Mouse (Mus musculus): Measurements from ENCODE around the gene Drc7. TPM values are rescaled to one million over a fixed set of nuclear protein-coding genes. Genes with fewer than 3 reads are reported as not detected.

Gene Drc7
- total RNA-seq, 4 experiments from 2014 or later = 1.7 to 3.6 (median 1.8) TPM

DNA sequence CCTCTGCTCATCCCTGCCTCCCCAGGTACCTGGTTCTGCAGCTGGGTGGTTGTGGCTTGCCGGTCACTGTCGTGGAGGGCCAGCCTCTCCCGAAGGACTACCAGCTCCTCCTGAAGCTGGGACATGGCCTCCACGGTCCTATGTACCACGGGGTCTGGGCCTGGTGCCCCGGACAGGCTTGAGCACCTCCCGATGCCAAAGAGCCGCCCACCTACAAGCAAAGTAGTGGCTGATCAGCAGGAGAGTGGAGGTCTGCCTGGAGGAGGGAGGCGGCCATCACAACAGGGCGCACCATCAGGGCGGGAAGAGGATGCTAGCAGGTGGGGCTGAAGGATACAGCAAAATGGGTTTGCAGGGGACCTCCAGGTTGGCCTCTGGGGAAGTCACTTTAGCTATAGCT, 71.6 kb downstream of the Drc7 start:
- no peak for DNase-seq (ENCODE audit: low spot score in 2 of 2)

DNA sequence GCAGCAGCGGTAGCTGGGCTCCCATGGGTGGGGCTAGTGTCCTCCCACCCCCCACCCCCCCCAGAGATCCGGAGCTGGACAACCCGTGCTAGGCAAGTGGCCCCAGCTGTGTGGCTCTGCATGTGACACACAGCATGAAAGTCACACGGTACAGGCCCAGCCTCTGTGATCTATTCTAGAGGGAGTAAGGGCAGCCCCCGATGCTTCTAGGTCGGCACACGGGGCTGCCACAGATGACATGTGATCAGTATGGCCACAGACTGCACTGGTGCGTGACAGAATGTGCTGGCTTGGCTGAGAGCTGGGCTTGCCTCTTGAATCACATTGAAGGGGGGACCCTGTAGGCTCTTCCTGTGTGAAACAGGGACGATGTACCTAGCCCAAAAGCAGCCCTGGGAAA, 72.8 kb downstream of the Drc7 start:
- no peak for DNase-seq (ENCODE audit: low spot score in 2 of 2)

Other genes starting within 250 kb of the Drc7 start
- gene Ccl17, start 244.7 kb upstream of the Drc7 start, total RNA-seq (2022) = 10 to 100 TPM in 1 of 4 experiments, 1 to 10 TPM in 3; 3.7 to 10.8 (median 6.9) TPM
- gene Coq9, start 216.8 kb upstream of the Drc7 start, total RNA-seq (2022) = 10 to 100 TPM; 83.6 to 98.9 (median 87.1) TPM
- 10 to 100 TPM; 62.0 to 88.0 (median 71.0) TPM for gene Ciapin1, start 216.7 kb upstream of the Drc7 start, total RNA-seq (2022)
- 10 to 100 TPM; 62.9 to 80.4 (median 72.9) TPM for gene Polr2c, start 197.7 kb upstream of the Drc7 start, total RNA-seq (2022)
- 10 to 100 TPM; 18.1 to 22.7 (median 19.8) TPM for gene Dok4, start 178.8 kb upstream of the Drc7 start, total RNA-seq (2022)
- gene Ccdc102a, start 137.0 kb upstream of the Drc7 start, total RNA-seq (2022) = 1 to 10 TPM; 1.0 to 2.6 (median 1.4) TPM
- under 1 TPM in 2 of 4 experiments, not detected in 2; 0.73 to 0.85 TPM for gene Adgrg5, start 131.4 kb upstream of the Drc7 start, total RNA-seq (2022)
- gene Adgrg1, start 80.4 kb upstream of the Drc7 start, total RNA-seq (2022) = 10 to 100 TPM; 81.5 to 97.4 (median 90.2) TPM
- under 1 TPM in 3 of 4 experiments, not detected in 1; 0.20 to 0.47 (median 0.27) TPM for gene Adgrg3, start 37.4 kb upstream of the Drc7 start, total RNA-seq (2022)
- gene Katnb1, start 26.1 kb downstream of the Drc7 start, total RNA-seq (2022) = 10 to 100 TPM; 41.0 to 47.8 (median 43.0) TPM
- 10 to 100 TPM; 61.6 to 80.0 (median 69.9) TPM for gene Kifc3, start 147.7 kb downstream of the Drc7 start, total RNA-seq (2022)

Data from layer of hippocampus, adult 8-10 months (tissue).